Comparison of ENCODE assay signal across 22 mouse cellular contexts in the genomic region with DNA sequence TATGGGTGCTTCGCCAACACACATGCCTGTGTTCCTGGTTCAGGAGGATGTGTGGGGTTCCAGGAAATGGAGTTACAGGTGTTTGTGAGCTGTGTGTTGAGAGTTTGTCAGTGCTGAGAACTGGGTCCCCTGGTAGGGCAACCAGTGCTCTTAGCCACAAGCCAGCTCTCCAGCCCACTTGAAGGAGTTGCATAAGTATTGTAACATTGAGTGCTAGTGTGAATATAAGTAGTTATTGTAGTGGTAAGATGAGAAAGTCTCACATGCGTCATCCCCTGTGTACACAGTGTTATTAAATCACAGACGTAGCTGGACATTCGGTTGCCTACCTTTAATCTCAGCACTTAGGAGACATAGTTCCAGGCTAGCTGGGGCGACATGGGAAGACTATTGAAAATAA.
"Had no signal": no experiment of that assay in that cellular context is flagged by ENCODE, and none has a peak within 500 bp of the region (broad histone marks: within the 10 kb centered on the region; RNA-seq: fewer than 3 reads in every experiment).

No protein-coding gene starts in this region.

- H3K9ac ChIP-seq: intestine, embryonic 15.5 days; limb, embryonic 13.5 days; liver, embryonic 12.5 days; liver, embryonic 15.5 days; lung, embryonic 15.5 days; neural tube, embryonic 12.5 days; neural tube, embryonic 15.5 days; stomach, embryonic 15.5 days had no signal

- H3K27me3 ChIP-seq: intestine, embryonic 15.5 days; limb, embryonic 13.5 days; liver, embryonic 12.5 days; liver, embryonic 15.5 days; lung, embryonic 15.5 days; neural tube, embryonic 12.5 days; neural tube, embryonic 15.5 days; stomach, embryonic 15.5 days had no signal

- H3K4me1 ChIP-seq: intestine, embryonic 15.5 days; limb, embryonic 10.5 days; limb, embryonic 13.5 days; liver, embryonic 15.5 days; lung, embryonic 15.5 days; neural tube, embryonic 12.5 days; neural tube, embryonic 15.5 days; stomach, embryonic 15.5 days had no signal

- H3K27ac ChIP-seq: intestine, embryonic 15.5 days; limb, embryonic 10.5 days; limb, embryonic 13.5 days; liver, embryonic 12.5 days; liver, embryonic 15.5 days; lung, embryonic 15.5 days; neural tube, embryonic 12.5 days; neural tube, embryonic 15.5 days; stomach, embryonic 15.5 days had no signal

- H3K36me3 ChIP-seq: intestine, embryonic 15.5 days; limb, embryonic 10.5 days; limb, embryonic 13.5 days; liver, embryonic 12.5 days; liver, embryonic 15.5 days; lung, embryonic 15.5 days; neural tube, embryonic 12.5 days; neural tube, embryonic 15.5 days; stomach, embryonic 15.5 days had no signal

- H3K9me3 ChIP-seq: intestine, embryonic 15.5 days; limb, embryonic 10.5 days; limb, embryonic 13.5 days; liver, embryonic 12.5 days; liver, embryonic 15.5 days; lung, embryonic 15.5 days; neural tube, embryonic 12.5 days; neural tube, embryonic 15.5 days; stomach, embryonic 15.5 days had no signal

- H3K4me3 ChIP-seq: intestine, embryonic 15.5 days; limb, embryonic 10.5 days; limb, embryonic 13.5 days; liver, embryonic 12.5 days; liver, embryonic 15.5 days; lung, embryonic 15.5 days; neural tube, embryonic 12.5 days; neural tube, embryonic 15.5 days; stomach, embryonic 15.5 days had no signal

- H3K4me2 ChIP-seq: intestine, embryonic 15.5 days; limb, embryonic 13.5 days; liver, embryonic 12.5 days; liver, embryonic 15.5 days; lung, embryonic 15.5 days; midbrain, embryonic 11.5 days; neural tube, embryonic 12.5 days; neural tube, embryonic 15.5 days; stomach, embryonic 15.5 days had no signal

- ATAC-seq: intestine, embryonic 15.5 days; liver, embryonic 12.5 days had no signal

- DNase-seq: kidney, adult 11 months; kidney, adult 8-10 months; kidney, postnatal 14 days; kidney, postnatal 4 days; layer of hippocampus, adult 9-11 months; liver; midbrain, embryonic 14.5 days; right cerebral cortex, adult 18-20 months; right cerebral cortex, postnatal 14 days; right cerebral cortex, postnatal 4 days; spleen, adult 18-20 months; thymus, postnatal 25 days had no signal
